Mouse (Mus musculus) gastrocnemius, postnatal 10 days (tissue): ENCODE measurements at regions not wholly inside any gene's neighbourhood (a gene's known extent, or its start where the extent isn't known, plus 50 kb on each side); places are given as distances from the start of the nearest gene placed in this dataset.
A peak's percentile ranks its signal among the peaks of the same experiment; 100 is the strongest.

Experiments
- DNase-seq: peaks from one replicate; pipeline ENCODE4 v3.0.0; 2021; ENCODE audit warnings: mixed read lengths

DNA sequence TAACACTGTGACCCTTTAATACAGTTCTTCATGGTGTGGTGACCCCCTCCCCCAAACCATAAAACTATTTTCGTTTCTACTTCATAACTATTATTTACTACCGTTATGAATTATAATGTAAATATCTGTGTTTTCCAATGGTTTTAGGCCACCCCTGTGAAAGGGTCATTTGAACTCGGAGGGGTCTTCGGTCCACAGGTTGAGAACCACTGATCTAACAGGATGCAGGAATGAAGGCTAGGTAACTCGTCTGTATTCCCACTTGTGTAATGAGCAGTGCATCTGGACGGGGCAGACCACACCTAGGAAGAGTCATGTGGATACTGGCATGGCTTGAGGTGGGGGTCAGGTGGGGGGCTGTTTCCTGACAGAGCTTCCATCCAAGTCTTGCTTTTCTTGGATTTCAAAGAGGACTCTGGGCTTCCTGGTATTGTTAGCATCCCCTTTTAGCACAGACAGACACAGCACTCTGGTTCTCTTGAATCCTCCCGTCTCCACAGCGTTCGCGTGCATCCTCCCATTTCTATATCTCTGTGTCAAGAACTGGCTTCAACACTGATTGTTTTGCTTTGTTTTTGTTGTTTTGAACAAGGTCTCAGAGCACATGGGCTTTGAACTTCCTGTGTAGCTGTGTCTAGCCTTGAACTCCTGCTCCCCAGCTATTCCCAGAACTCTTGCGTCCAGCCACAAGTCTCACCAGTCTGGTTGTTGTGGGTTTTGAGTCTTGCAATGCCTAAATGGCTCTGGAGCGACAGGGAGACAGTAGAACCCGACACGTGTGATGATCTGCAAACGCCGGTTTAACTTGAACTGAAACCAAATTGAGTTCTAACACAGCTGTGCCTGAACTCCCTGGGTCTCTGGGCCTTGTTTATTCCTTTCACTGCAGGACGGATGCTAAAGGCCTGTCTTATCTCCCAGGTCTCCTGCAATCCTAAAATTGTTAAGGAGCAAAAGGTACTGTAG is 75.4 kb upstream of the Ralgps2 start:
- DNase-seq: peak; percentile 1

DNA sequence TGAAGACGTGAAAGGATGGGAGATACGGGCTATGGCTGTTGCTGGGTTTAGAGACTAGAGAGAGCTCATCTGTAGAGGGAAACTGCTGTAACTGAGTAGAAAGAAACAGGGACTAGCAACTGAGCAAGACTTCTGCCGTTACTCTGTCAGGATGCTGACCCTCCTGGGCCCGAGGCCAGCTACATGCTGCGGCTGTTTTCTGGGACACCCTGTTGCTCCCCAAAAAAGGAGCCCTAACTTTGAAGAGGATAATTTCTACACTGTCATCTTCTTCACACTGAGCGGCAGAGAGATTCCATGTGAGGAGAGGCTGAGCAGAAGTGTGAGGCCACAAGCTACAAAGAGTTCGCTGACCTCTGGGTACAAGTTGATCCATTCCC is 74.2 kb upstream of the Ralgps2 start:
- no peak for DNase-seq

DNA sequence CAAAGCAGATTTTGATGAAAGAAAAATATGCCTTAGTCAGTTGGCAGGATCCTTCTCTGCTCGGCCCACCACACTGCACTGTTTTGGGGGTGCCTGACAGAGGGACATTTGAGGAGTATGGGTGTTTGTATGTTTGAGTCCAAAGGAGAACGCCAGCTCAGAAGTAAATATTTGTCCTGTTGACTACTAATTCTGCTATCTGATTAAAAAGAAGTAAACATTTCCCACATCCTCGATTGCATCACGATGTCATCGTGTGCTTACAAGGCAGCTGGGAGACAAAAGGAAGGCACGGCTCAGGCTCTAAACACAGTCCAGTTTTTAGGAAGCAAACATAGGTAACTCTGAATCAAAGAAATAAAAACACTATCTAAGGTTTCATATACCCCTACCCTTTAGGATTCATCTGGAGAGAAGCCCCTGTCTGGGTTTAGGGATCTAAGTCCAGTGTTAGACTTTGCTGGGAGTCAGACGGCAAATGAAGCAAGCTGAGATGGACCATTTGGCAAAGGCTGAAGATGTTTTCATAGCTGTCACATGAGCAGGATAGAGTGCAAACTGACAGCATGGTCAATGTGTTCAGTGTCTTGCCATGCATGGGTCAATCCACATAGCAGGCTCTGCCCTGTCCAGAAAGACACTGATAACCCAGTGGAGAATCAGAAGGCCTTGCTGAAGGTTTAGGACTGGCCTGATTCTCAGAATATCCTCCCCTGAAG is 73.7 kb upstream of the Ralgps2 start:
- DNase-seq: no peak

DNA sequence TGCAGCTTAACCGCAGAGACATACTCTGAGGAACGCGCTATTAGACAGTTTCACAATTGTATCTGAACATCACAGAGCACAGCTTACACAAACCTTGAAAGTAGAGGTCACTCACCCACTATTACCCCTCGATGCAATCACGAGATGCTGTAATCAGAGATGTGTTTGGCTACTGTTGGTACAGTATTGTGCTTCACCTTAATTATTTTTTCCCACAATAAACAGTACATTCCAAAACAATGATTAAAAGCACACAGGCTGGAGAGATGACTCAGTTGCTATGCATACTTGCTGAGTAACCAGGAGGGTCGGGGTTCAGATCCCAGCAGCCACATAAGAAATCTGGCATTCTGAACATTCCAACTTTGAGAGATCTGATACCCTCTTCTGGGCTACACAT is 71.8 kb upstream of the Ralgps2 start:
- DNase-seq: no peak

DNA sequence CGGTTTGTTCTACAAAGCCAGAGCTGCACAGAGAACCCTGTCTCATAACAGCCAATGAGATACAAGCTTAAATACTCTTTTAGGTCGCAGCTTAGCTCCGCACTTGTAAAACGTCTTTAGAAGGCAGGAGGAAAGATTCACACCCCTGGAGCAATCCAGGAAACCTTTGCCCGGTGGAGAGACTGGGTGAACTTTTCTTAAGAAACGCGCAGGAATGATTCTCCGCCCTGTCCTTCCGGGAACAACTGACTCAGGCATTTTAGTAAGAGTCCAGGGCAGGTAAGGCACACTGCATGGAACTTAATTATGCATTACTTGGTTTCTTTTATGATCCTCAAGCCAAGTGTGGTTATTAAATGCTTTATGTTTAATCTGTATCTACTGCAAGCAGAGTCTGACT is 70.0 kb upstream of the Ralgps2 start:
- no peak for DNase-seq

DNA sequence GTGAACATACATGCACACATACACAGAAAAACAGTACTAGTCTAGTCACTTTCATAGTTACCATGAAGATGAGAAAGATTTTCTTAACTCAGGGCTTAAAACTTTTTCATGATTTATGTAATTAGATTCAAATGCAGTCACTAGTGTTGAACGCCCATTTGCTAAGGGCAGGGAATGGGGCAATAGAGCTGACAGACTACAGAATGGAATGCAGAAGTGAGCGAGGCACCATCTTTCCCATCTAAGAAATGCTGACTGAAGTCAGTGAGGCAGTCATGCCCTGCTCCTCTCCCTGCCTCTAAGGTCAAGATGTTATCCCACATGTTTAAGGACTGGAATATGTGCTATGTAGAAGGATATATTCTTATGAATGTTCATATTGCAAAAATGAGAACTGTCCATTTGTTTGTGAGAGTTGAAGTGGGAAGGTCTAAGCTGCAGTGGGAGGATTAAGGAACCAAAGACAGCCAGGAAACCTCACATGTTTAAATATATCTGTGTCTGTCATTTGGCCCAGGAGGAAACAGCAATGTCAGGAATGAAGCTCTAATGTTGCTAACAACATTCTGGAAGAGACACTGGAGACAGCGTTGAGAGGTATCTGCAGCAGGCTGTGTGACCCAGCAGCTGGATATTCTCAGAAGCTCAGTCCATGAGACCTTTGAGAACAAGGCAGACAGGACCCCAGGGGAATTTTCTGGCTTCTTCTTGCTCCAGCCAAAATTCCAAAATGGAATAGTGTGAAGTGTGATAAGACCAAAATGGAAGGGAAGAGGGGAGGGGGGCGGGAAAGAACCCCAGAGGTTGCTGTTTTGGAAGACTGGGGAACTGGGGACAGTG is 68.7 kb upstream of the Ralgps2 start:
- DNase-seq: no peak

DNA sequence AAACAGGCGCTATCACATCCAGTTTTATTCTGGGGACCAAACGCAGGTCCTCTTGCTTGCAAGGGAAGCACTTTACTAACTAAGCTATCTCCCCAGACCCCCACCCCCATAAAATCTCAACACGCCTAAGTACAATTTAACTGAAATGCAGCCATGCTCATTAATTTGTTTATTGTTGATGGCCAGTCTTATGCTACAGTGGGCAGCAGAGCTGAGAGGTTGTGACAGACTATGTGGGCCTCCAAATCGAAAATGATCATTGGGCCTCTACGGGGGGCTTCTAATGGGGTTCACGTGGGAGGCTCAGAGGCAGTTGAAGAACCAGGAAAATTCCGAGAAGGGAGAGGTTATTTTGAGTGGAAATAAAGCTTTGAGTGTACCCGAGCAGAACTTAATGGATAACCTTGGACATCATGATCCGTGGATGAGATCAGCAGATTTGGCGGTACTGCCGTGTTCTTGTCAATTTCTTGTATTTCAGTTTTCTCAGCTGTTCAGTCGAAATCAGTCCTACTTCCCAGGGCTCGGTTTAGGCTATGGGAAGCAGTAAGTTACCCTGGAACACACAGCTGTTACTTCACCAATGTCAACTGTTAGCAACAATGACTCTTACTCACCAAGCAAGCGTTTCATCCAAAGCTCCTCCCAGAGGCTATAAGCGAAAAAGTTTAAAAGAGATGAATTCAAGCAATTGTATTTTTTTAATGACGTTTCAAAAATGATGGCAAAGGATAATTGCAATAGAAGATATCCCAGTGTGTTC is 65.1 kb upstream of the Ralgps2 start:
- no peak for DNase-seq

DNA sequence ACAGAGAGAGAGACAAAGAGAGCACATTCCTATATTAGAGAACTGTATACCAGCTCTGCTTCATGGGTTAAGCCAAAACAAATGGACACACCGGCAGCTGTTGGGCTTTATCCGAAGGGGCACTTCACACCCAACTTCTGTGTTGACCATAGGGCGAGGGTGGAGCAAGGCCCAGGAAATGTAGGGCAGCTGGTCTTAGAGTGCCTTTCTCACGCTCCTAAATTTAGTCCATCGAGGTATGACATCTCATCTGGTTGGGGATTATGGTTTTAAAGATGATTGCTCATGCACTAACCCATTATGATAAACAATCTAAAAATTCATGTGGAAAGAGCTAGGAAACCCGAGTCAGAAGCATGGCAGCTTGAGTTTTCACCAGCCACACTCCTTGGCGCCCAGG is 63.6 kb upstream of the Ralgps2 start:
- no peak for DNase-seq

DNA sequence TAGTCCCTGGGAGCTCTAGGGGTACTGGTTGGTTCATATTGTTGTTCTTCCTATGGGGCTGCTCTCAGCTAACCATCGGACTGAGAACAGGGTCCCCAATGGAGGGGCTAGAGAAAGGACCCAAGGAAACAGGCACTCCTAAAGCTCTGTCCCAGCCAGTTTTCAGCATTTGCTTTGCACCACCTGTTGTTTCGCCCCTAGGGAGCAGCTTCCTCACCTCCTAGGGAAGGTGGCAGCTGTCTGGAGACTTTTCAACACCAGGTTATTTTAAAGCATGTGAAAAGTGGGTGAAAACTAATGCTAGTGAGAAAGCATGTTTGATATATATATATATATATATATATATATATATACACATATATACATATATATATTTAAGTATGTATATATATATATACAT is 62.8 kb upstream of the Ralgps2 start:
- DNase-seq: no peak

DNA sequence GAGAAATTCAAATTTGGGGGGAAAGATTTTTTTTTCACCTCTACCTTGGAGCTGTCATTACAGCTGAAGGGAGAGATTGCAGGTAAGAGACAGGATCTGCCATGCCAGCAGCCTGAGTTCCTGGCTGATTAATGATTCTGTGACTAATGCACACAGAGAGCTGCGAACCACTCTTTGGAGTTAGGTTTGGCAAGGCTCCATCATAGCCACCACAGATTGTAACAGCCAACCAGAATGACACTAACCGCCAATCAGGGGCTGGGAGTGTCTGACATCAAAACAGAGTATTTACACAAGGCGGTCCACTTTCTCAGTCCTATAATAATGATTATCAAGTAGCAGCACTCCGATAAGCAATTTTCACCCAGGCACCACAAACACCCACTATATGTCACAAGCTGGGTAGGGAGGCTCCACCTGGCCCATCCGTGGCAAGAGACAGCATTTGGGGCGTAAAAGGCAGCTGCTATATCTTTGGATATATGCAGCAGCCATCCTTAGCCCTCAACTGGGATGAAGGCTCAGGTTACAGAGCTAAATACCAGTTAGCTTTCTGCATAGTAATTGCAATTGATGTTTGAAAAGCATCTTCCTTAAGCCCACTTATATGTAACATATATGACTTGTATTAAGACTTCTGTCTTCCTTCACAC is 61.7 kb upstream of the Ralgps2 start:
- no peak for DNase-seq

DNA sequence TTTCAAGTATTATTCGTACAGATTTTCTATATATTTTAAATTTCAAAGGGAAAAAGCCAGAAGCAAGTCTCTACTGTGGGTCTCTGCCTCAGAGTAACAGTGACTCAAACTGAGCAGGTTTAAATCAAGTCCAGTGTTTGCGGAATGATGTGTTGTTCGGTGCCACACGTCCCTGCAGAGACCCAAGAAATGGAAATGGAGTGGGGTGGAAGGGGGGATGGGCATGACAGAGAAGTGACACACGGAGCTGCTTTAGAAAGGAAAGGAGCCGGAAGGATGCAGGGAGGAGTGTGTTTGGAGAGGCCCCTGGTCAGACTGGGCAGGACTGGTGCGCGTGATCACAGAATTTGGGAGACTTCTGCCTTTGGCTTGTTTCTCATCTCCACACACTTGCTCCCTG is 60.5 kb upstream of the Ralgps2 start:
- no peak for DNase-seq

DNA sequence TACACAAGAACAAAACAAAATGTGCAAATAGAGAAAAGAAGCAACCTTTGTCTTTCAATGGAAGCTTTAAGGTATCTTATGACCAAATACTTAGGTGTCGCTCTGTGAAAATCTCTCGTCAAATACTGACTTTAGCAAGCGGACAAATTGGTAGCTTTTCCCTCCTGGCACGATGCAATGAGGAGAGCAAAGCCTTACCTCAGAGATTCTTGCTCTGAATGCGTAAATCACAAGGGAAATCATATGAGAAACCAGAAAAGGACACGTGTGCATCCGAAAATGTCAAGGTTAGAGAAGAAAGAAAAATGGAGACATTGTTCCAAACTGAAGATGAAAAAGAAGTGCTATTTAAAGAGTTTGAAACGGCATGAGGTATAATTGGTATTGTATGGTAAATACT is 59.8 kb upstream of the Ralgps2 start:
- no peak for DNase-seq

DNA sequence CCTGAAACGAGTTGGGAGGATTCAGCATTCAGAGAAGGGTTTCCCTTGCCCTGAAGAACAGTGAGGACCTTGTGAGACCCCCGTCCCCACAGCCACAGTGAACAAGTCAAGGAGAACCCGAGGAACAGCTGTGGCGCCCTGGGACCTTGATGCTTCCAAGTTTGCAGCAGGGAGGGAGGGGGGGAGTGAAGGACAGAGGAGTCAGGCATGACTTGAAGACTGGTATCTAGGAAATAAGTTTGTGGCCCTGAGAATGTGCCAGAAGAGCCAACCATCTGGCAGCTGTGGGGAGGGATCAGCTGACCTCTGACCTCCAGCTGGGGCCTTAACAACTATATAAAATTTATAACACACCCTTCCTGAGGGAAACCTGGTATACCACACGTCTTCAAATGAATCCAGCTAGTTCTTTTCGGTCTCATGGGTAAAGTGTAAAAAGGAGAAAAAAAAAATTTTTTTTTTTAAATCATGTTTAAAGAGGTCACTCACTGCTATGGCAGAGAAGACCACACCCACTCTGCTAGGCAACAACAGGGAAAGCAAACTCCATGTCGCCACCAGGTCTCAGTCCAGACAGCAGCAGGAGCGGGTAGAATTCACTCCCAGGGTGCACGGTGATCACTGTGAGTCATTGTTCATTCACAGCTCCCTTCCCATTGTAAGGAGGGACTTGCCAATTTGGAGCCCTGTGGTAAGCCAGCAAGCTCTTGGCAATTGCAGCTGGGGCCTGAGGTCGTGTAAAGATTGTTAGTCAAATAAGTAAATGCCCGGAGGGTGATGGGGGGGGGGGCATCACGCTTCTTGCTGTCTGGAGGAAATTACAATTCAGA is 58.3 kb upstream of the Ralgps2 start:
- no peak for DNase-seq

DNA sequence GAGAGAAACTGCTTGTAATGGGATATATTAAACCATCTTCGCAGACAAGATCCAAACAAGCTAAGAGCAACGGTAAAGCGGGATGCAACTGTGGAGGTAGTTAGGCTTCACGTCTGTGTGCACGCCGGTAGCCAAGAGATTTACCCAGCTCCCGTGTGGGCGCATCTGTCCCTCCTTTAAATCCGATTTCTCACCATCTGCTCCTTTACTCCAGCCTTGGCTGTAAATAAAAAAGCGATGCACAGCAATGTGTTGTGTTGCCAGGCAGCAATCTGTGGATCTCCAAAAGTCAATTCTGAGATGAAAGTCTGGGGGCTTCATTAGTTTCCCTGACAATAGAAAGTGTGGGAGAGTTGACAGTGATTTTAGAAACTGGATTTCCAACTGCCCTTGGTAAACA is 57.6 kb upstream of the Ralgps2 start:
- no peak for DNase-seq

DNA sequence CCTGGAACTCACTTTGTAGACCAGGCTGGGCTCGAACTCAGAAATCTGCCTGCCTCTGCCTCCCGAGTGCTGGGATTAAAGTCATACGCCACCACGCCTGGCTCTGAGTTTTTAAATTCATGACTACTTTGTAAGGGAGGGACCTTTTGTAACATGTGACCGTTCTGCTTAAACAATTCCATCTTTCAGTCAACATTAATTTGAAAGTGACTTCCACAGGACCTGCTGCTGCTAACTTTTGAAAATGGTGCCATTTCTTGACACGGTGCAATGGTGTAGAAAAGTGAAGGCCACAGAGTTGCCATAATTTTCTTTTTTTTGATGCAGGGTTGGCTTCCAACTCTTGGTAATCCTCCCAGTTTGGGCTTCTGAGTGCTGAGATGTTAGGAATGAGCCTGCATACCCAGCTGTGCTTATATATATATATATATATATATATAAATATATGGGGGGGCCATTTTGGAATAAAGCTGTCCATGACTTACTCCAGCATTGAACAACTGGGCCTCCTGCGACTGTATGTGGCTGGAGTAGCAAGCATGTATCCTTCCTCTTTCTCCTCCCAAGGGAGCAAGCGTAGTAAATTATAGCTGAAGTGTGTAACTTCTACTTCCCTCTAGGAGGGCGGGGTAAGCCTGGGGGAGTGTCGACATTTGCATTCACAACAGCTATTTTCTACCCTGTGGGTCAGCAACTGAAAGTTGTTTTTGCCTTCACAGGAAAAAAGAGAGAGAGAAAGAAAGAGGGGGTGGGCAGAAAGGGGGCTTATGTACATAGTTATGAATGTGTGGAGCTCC is 56.9 kb upstream of the Ralgps2 start:
- DNase-seq: no peak

DNA sequence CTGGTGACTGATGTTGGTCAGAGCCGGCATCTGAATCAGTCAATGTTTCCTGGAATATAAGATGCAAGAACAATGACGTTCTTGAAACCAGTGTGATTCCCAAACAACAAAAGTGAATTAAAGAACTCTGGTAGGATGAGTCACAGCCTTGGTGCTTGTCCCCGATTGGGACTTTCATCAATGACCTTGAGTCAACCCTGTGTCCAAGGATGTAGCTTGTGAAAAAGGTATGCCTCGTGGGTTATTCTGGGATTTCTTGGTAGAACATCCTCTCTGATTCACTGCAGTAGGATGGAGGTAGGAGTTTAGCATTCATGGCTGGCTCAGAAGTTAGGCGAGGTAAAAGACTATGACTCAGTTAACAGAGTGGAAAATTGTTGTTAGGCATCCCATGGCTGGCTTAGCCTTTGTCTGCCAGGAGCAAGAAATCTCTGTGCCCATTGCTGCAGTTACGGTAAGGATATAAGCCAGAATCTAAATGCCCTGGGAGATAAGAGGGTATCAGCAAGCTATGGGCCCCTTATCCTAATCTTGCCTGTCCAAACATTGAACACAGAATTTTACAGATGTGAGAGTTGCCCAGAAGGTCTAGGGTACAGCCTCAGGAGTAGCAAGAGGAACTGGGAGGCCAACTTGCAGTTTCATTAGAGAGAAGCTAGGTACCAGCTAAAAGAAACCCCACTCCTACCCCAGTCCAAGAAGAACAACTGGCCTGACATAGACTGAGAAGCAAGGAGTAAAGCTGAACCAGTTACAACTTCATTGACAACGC is 55.9 kb upstream of the Ralgps2 start:
- no peak for DNase-seq

DNA sequence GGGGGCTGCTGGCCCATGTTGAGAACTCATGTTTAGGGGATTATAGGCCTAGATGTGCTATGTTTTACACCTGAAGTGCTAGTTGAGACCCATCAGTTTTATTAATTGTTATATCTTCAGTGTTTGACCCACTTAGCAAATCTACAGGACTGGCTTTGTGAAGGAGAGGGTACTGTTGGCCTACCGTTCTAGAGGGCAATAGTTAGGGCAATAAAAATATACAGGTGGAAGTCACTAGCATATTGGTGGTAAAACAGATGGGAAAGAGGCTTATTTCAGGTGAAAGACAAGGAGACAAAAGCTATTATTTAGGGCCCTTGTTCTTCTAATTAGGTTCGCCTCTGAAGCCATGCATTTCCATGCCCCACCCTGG is 55.2 kb upstream of the Ralgps2 start:
- DNase-seq: no peak

DNA sequence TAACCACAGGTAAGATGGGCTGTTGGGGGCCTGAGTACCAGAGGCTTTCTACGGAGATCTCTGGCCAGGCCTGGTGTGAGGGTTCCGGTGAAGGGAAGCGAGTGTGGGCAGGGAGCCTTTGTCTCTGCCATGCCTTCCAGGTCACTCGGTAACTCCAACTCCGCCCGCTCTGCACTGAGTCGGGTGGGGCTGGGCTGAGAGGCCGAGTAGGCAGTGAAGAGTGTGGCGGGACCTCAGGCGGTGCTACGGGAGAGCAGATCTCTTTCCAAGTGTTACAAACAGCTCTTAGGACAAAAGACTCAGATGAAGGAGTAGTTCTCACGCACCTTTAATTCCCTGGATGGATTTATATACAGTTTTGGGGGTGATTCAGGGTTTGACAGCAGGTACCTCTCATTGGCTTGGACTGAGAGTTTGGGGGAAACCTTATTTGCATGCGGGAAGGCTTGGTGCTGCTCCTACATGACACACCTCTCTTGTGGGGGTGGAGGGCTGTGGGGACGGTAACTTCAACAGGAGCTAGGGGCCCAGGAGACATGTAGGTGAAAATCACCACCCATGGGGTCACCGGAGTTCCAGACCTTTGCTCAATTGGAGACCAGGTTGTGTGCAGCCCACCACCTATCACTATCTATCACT is 54.7 kb upstream of the Ralgps2 start:
- no peak for DNase-seq
